Mouse (Mus musculus): ENCODE data around the gene Rpl22.

The Rpl22 gene

GRCm38 (mm10) chr4:152338419-152339292, 13.1 kb downstream of the Rpl22 start, which contains the start of gene Chd5:
Gene Chd5 (plus strand): TSS chr4:152338651.
- no peak for DNase-seq

GRCm38 (mm10) chr4:152339293-152339790, 13.8 kb downstream of the Rpl22 start:
- no peak for DNase-seq

GRCm38 (mm10) chr4:152340584-152341284, 15.2 kb downstream of the Rpl22 start:
- no peak for DNase-seq

- peak; percentile 38 for DNase-seq
These were observed 17.8 kb downstream of the Rpl22 start for GRCm38 (mm10) chr4:152343296-152343695.

GRCm38 (mm10) chr4:152344651-152345050, 19.1 kb downstream of the Rpl22 start:
- no peak for DNase-seq

GRCm38 (mm10) chr4:152345120-152345889, 19.8 kb downstream of the Rpl22 start:
- peak; percentile 79 for DNase-seq

GRCm38 (mm10) chr4:152349837-152350381, 24.4 kb downstream of the Rpl22 start:
- DNase-seq, result no peak

GRCm38 (mm10) chr4:152350722-152351421, 25.3 kb downstream of the Rpl22 start:
- no peak for DNase-seq

GRCm38 (mm10) chr4:152351422-152352305, 26.1 kb downstream of the Rpl22 start:
- no peak for DNase-seq

GRCm38 (mm10) chr4:152353886-152354637, 28.5 kb downstream of the Rpl22 start:
- no peak for DNase-seq

- DNase-seq, result no peak
These were observed 30.1 kb downstream of the Rpl22 start for GRCm38 (mm10) chr4:152355672-152356071.

- DNase-seq, result no peak
These were observed 34.2 kb downstream of the Rpl22 start for GRCm38 (mm10) chr4:152359700-152360099.

GRCm38 (mm10) chr4:152360855-152361254, 35.3 kb downstream of the Rpl22 start:
- peak; percentile 35 for DNase-seq

- no peak for DNase-seq
These were observed 36.6 kb downstream of the Rpl22 start for GRCm38 (mm10) chr4:152362180-152362579.

- DNase-seq, result no peak
These were observed 39.7 kb downstream of the Rpl22 start for GRCm38 (mm10) chr4:152365228-152365627.

- DNase-seq, result no peak
These were observed 57.1 kb downstream of the Rpl22 start for GRCm38 (mm10) chr4:152382528-152383252.

Data from lung, postnatal 14 days (tissue).